Mouse (Mus musculus) C2C12 (cell line): ENCODE measurements around the gene Map3k11. TPM values are rescaled to one million over a fixed set of nuclear protein-coding genes. Genes with fewer than 3 reads are reported as not detected.

ENCODE experiments used
- H3K27me3 ChIP-seq: one replicate; pipeline ENCODE4 v1.6.1; 2011; ENCODE audit not compliant: control insufficient read depth, insufficient read depth, insufficient read length
- H3K36me3 ChIP-seq: one replicate; pipeline ENCODE4 v1.6.1; 2011; ENCODE audit not compliant: control insufficient read depth, insufficient read depth
- H3K4me3 ChIP-seq: one replicate; pipeline ENCODE4 v1.5.1; 2011; ENCODE audit warnings: mild to moderate bottlenecking, control low read depth; ENCODE audit not compliant: poor library complexity, insufficient read depth, severe bottlenecking
- H3K79me2 ChIP-seq: one replicate; pipeline ENCODE4 v1.6.1; 2011; ENCODE audit not compliant: control insufficient read depth, insufficient read depth
- H3K79me3 ChIP-seq: one replicate; pipeline ENCODE4 v1.6.1; 2011; ENCODE audit warnings: low read depth, control low read depth
- H3ac ChIP-seq: one replicate; pipeline ENCODE3; 2011; ENCODE audit warnings: low read depth; ENCODE audit not compliant: control insufficient read depth, insufficient read length
- CEBPB ChIP-seq: IDR thresholded peaks from one replicate; pipeline ENCODE4 v1.6.1; 2011; ENCODE audit warnings: low read depth, mild to moderate bottlenecking, control low read depth, moderate library complexity
- CTCF ChIP-seq: IDR thresholded peaks from one replicate; pipeline ENCODE4 v1.5.1; 2011; ENCODE audit not compliant: control insufficient read depth, insufficient read depth, insufficient read length
- FOSL1 ChIP-seq: IDR thresholded peaks from one replicate; pipeline ENCODE4 v1.8.0; 2011; ENCODE audit warnings: mild to moderate bottlenecking, low read length; ENCODE audit not compliant: poor library complexity, insufficient read depth, severe bottlenecking
- MAX ChIP-seq: IDR thresholded peaks from one replicate; pipeline ENCODE4 v1.6.1; 2011; ENCODE audit warnings: mild to moderate bottlenecking, control low read depth
- MYOD1 ChIP-seq: IDR thresholded peaks from one replicate; pipeline ENCODE4 v1.6.1; 2011; ENCODE audit warnings: low read depth; ENCODE audit not compliant: control insufficient read depth, insufficient read length
- MYOG ChIP-seq: IDR thresholded peaks from one replicate; pipeline ENCODE4 v1.6.1; 2011; ENCODE audit not compliant: control insufficient read depth, insufficient read length; ENCODE audit errors: extremely low read depth
- USF1 ChIP-seq: IDR thresholded peaks from one replicate; pipeline ENCODE4 v1.6.1; 2011; ENCODE audit warnings: low read depth, mild to moderate bottlenecking, control low read depth, moderate library complexity
- polyA plus RNA-seq: library from polyadenylated mRNA; unstranded; fragments of >200 nt; fragmentation: generic; extraction: Trizol; gene quantifications from one replicate; pipeline ENCODE4 v1.2.1, GENCODE M21; 2012; ENCODE audit warnings: missing spikeins

Gene Map3k11
- polyA plus RNA-seq, 1 experiment: 24.2 TPM

- peaks cover 32% of the 10 kb centered on the region for H3K36me3 ChIP-seq
Observed at GRCm38 (mm10) chr19:5664669-5665257, 23.8 kb upstream of the Map3k11 start.

GRCm38 (mm10) chr19:5665465-5665864, 23.1 kb upstream of the Map3k11 start:
- H3K36me3 ChIP-seq: peaks cover 32% of the 10 kb centered on the region
- no peak overlapping the region for H3ac ChIP-seq
- H3K27me3 ChIP-seq: no peaks in the 10 kb centered on the region
- H3K79me2 ChIP-seq: peaks cover 16% of the 10 kb centered on the region
- TF ChIP-seq CEBPB (no peak), MAX (no peak), CTCF (no peak), MYOG (no peak), USF1 (no peak)
- H3K79me3 ChIP-seq: peaks cover 3% of the 10 kb centered on the region
- no peak overlapping the region for H3K4me3 ChIP-seq

More at GRCm38 (mm10) chr19:5664669-5665257, 23.8 kb upstream of the Map3k11 start:
- peaks cover 3% of the 10 kb centered on the region for H3K79me3 ChIP-seq
- TF ChIP-seq USF1 (no peak), MYOD1 (no peak), CTCF (no peak), CEBPB (no peak), MAX (no peak), FOSL1 (no peak), MYOG (no peak)
- H3K79me2 ChIP-seq: peaks cover 16% of the 10 kb centered on the region
- H3K4me3 ChIP-seq: no peak overlapping the region
- H3ac ChIP-seq: no peak overlapping the region
- no peaks in the 10 kb centered on the region for H3K27me3 ChIP-seq

GRCm38 (mm10) chr19:5666386-5666785, 22.2 kb upstream of the Map3k11 start:
- Histone ChIP-seq H3K4me3 (no peak overlapping the region), H3ac (no peak overlapping the region), H3K79me2 (peaks cover 16% of the 10 kb centered on the region), H3K27me3 (no peaks in the 10 kb centered on the region), H3K79me3 (peaks cover 3% of the 10 kb centered on the region), H3K36me3 (peaks cover 32% of the 10 kb centered on the region)
- no peak for TF ChIP-seq FOSL1
- no peak for TF ChIP-seq USF1
- TF ChIP-seq MYOG: no peak
- no peak for TF ChIP-seq MAX
- no peak for TF ChIP-seq MYOD1
- TF ChIP-seq CTCF: no peak
- TF ChIP-seq CEBPB: no peak

GRCm38 (mm10) chr19:5668372-5668771, 20.2 kb upstream of the Map3k11 start:
- Histone ChIP-seq H3K79me2 (peaks cover 1% of the 10 kb centered on the region), H3K36me3 (peaks cover 44% of the 10 kb centered on the region), H3K79me3 (no peaks in the 10 kb centered on the region), H3K4me3 (no peak overlapping the region), H3ac (no peak overlapping the region), H3K27me3 (no peaks in the 10 kb centered on the region)
- no peak for TF ChIP-seq USF1
- no peak for TF ChIP-seq MYOG
- TF ChIP-seq CTCF: no peak
- no peak for TF ChIP-seq MAX
- TF ChIP-seq CEBPB: no peak
- no peak for TF ChIP-seq FOSL1
- no peak for TF ChIP-seq MYOD1

- Histone ChIP-seq H3K27me3 (no peaks in the 10 kb centered on the region), H3K4me3 (no peak overlapping the region), H3K79me2 (no peaks in the 10 kb centered on the region), H3K36me3 (peaks cover 73% of the 10 kb centered on the region), H3K79me3 (no peaks in the 10 kb centered on the region), H3ac (no peak overlapping the region)
- no peak for TF ChIP-seq CTCF
- TF ChIP-seq FOSL1: no peak
- TF ChIP-seq MYOD1: no peak
- no peak for TF ChIP-seq CEBPB
- no peak for TF ChIP-seq MAX
- no peak for TF ChIP-seq MYOG
- TF ChIP-seq USF1: no peak
Observed at GRCm38 (mm10) chr19:5680432-5680831, 8.1 kb upstream of the Map3k11 start.

- no peak overlapping the region for H3ac ChIP-seq
- peaks cover 6% of the 10 kb centered on the region for H3K79me3 ChIP-seq
- peaks cover 59% of the 10 kb centered on the region for H3K36me3 ChIP-seq
- no peak overlapping the region for H3K4me3 ChIP-seq
- no peaks in the 10 kb centered on the region for H3K27me3 ChIP-seq
- peaks cover 14% of the 10 kb centered on the region for H3K79me2 ChIP-seq
- TF ChIP-seq USF1 (no peak), CTCF (no peak), MAX (no peak), FOSL1 (no peak), CEBPB (no peak), MYOG (no peak), MYOD1 (no peak)
Observed at GRCm38 (mm10) chr19:5684236-5684635, 4.3 kb upstream of the Map3k11 start.
